Mouse (Mus musculus): ENCODE measurements at regions not wholly inside any gene's neighbourhood (a gene's known extent, or its start where the extent isn't known, plus 50 kb on each side); places are given as distances from the start of the nearest gene placed in this dataset.

GRCm38 (mm10) chr19:53458770-53459406 lies 68.5 kb upstream of the Smndc1 start:
- TF ChIP-seq CTCF (IDR thresholded peaks at IDR 0.05; ENCODE audit: control insufficient read depth, insufficient read depth, insufficient read length) (no peak), MYOG (IDR thresholded peaks at IDR 0.05; ENCODE audit: control insufficient read depth, extremely low read depth, insufficient read length) (no peak), FOSL1 (IDR thresholded peaks at IDR 0.05; ENCODE audit: insufficient read depth, low read length, poor library complexity, severe bottlenecking) (no peak), USF1 (IDR thresholded peaks at IDR 0.05; ENCODE audit: low read depth) (no peak), MAX (IDR thresholded peaks at IDR 0.05) (no peak), MYOD1 (IDR thresholded peaks at IDR 0.05; ENCODE audit: control insufficient read depth, insufficient read length, low read depth) (no peak)

Data from C2C12 (cell line).